In the genomic region with DNA sequence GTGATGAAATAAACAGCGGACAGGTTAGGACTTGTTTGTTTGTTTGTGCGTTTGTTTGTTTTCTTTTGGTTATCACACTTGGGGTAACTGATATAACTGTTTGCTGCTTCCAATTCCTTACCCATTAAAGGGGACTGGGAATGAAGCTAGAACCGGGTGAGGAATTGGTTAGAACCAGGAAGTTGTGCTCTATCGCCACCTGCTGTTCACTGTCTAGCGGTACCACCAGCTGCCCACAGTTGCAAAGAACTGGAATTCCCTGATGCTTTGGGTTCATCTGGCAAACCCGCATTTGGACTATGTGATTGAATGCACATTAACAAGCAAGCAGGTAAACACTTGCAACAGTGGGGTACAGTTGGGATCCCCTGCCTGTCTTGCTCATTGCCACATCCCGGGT, we compare ENCODE assay signal across 9 mouse cellular contexts. TPM values are rescaled to one million over a fixed set of nuclear protein-coding genes. Genes with fewer than 3 reads are reported as not detected.
A peak's percentile ranks its signal among the peaks of the same experiment; 100 is the strongest.
DNase-seq lines count a peak whose midpoint lies in the region; ATAC-seq lines count a peak whose summit lies in the region.
"Had no signal": no experiment of that assay in that cellular context is flagged by ENCODE, and none has a peak within 500 bp of the region (broad histone marks: within the 10 kb centered on the region; RNA-seq: fewer than 3 reads in every experiment).

No protein-coding gene starts in this region.

- no peaks in the 10 kb centered on the region for H3K27me3 ChIP-seq in neural tube, embryonic 11.5 days (ENCODE audit: control insufficient read depth, insufficient read depth, low read length)

- no peak overlapping the region for H3K4me2 ChIP-seq in neural tube, embryonic 11.5 days (ENCODE audit: low read depth)

- H3K4me1 ChIP-seq in neural tube, embryonic 11.5 days (ENCODE audit: control insufficient read depth, insufficient read depth, low read length) = no peaks in the 10 kb centered on the region

- H3K36me3 ChIP-seq in neural tube, embryonic 11.5 days (ENCODE audit: control insufficient read depth, insufficient read depth, low read length) = no peaks in the 10 kb centered on the region

- 25% methylated on average over 7 of the region's 7 CpGs for WGBS in neural tube, embryonic 11.5 days

- intact Hi-C loops in left cerebral cortex, postnatal 25 days (cut with DNase I) = loop anchor here (1.0 kb wide), 1 partner anchor 71 kb away; no protein-coding TSS in a partner anchor

- H3K9me3 ChIP-seq in neural tube, embryonic 11.5 days (ENCODE audit: control insufficient read depth, low read length) = no peaks in the 10 kb centered on the region

- no peak overlapping the region for H3K4me3 ChIP-seq in neural tube, embryonic 11.5 days (ENCODE audit: low read depth, low read length)

- H3K9ac ChIP-seq in neural tube, embryonic 11.5 days (ENCODE audit: low read length) = no peak overlapping the region

- DNase-seq in urinary bladder, postnatal 14 days (ENCODE audit: low spot score) = peak; percentile 72
- DNase-seq in urinary bladder, adult 2 months (ENCODE audit: low spot score) = no peak
- DNase-seq in adrenal gland, postnatal 25 days = peak; percentile 62
- peak; percentile 67 to 80 for DNase-seq in left cerebral cortex, postnatal 25 days (ENCODE audit: low spot score in 2 of 2)
- peak; percentile 73 for DNase-seq in neural tube, embryonic 11.5 days (ENCODE audit: low spot score)

- no peak overlapping the region for H3K27ac ChIP-seq in neural tube, embryonic 11.5 days (ENCODE audit: low read depth, low read length)

- ATAC-seq in erythroblast, adult 5-6 weeks (replicated peaks; ENCODE audit: low FRiP score, poor library complexity, severe bottlenecking) = peak; percentile 79
- peak; percentile 82 to 93 for ATAC-seq in hematopoietic stem cell, adult 5-6 weeks (replicated peaks in 1 of 2; ENCODE audit: insufficient read depth in 1 of 2, low FRiP score in 2 of 2, low TSS enrichment in 1 of 2, low read depth in 1 of 2, poor library complexity in 2 of 2, severe bottlenecking in 2 of 2)
- no peak for ATAC-seq in neural tube, embryonic 11.5 days (ENCODE audit: insufficient read depth, low FRiP score, low TSS enrichment)
- ATAC-seq in inflammation-experienced regulatory T-cells, adult 6 months = no peak

RNA-seq across cellular contexts. Expression of a gene that starts 6.8 kb away (rescaled TPM):
- 0.12 TPM in 1 of 2 replicates, not detected in the other for polyA plus RNA-seq in urinary bladder, adult 2 months (2012; rRNA removed)
- total RNA-seq in adrenal gland, postnatal 25 days (2021) = not detected in 2 replicates
- not detected in 2 replicates for total RNA-seq in erythroblast, adult 5-6 weeks (2015; ENCODE audit: low replicate concordance)
- total RNA-seq in erythroblast, adult 5-6 weeks (2017; ENCODE audit: low replicate concordance) = not detected in 2 replicates
- total RNA-seq in hematopoietic stem cell, adult 5-6 weeks (2017) = 0.89 TPM in 1 of 2 replicates, not detected in the other
- total RNA-seq in left cerebral cortex, postnatal 25 days (2021) = not detected
- not detected in 2 replicates for polyA plus RNA-seq in neural tube, embryonic 11.5 days (2014; fragmentation: Nextera tagmentation; extraction: Ambion mirVana)
- polyA plus RNA-seq in inflammation-experienced regulatory T-cells, adult 6 months (2017; shearing (Covaris generic)) = 100 to 1,000 TPM in 1 of 3 experiments, 10 to 100 TPM in 2; 58.7 to 102 (median 87.0) TPM
- total RNA-seq: layer of hippocampus, adult 8-10 months had no signal

RNA-seq across cellular contexts. Expression of a gene that starts 11.5 kb away (rescaled TPM):
- polyA plus RNA-seq in urinary bladder, adult 2 months (2012; rRNA removed) = 23.8 and 25.0 TPM in 2 replicates
- 28.7 and 37.0 TPM in 2 replicates for total RNA-seq in adrenal gland, postnatal 25 days (2021)
- total RNA-seq in erythroblast, adult 5-6 weeks (2015; ENCODE audit: low replicate concordance) = 79.7 and 177 TPM in 2 replicates
- 230 and 266 TPM in 2 replicates for total RNA-seq in erythroblast, adult 5-6 weeks (2017; ENCODE audit: low replicate concordance)
- total RNA-seq in hematopoietic stem cell, adult 5-6 weeks (2017) = 15.3 and 20.5 TPM in 2 replicates
- 10 to 100 TPM; 26.0 to 27.6 TPM for total RNA-seq in left cerebral cortex, postnatal 25 days (2021)
- polyA plus RNA-seq in neural tube, embryonic 11.5 days (2014; fragmentation: Nextera tagmentation; extraction: Ambion mirVana) = 35.5 and 35.8 TPM in 2 replicates
- polyA plus RNA-seq in inflammation-experienced regulatory T-cells, adult 6 months (2017; shearing (Covaris generic)) = 10 to 100 TPM; 17.6 to 21.3 (median 18.1) TPM

RNA-seq across cellular contexts. Expression of a gene that starts 28.8 kb away (rescaled TPM):
- 1,805 and 1,865 TPM in 2 replicates for polyA plus RNA-seq in urinary bladder, adult 2 months (2012; rRNA removed)
- 585 and 720 TPM in 2 replicates for total RNA-seq in adrenal gland, postnatal 25 days (2021)
- total RNA-seq in erythroblast, adult 5-6 weeks (2015; ENCODE audit: low replicate concordance) = 532 and 535 TPM in 2 replicates
- total RNA-seq in erythroblast, adult 5-6 weeks (2017; ENCODE audit: low replicate concordance) = 872 and 875 TPM in 2 replicates
- total RNA-seq in hematopoietic stem cell, adult 5-6 weeks (2017) = 4,483 and 5,767 TPM in 2 replicates
- 100 to 1,000 TPM; 397 to 401 TPM for total RNA-seq in left cerebral cortex, postnatal 25 days (2021)
- polyA plus RNA-seq in neural tube, embryonic 11.5 days (2014; fragmentation: Nextera tagmentation; extraction: Ambion mirVana) = 1,461 and 1,514 TPM in 2 replicates
- polyA plus RNA-seq in inflammation-experienced regulatory T-cells, adult 6 months (2017; shearing (Covaris generic)) = 1,000 to 10,000 TPM; 2,403 to 3,589 (median 3,256) TPM

RNA-seq across cellular contexts. Expression of a gene that starts 29.0 kb away (rescaled TPM):
- polyA plus RNA-seq in urinary bladder, adult 2 months (2012; rRNA removed) = 2.9 and 3.1 TPM in 2 replicates
- total RNA-seq in adrenal gland, postnatal 25 days (2021) = 4.3 and 5.9 TPM in 2 replicates
- 6.7 and 7.3 TPM in 2 replicates for total RNA-seq in erythroblast, adult 5-6 weeks (2015; ENCODE audit: low replicate concordance)
- 8.8 and 13.7 TPM in 2 replicates for total RNA-seq in erythroblast, adult 5-6 weeks (2017; ENCODE audit: low replicate concordance)
- total RNA-seq in hematopoietic stem cell, adult 5-6 weeks (2017) = 3.4 and 4.9 TPM in 2 replicates
- 10 to 100 TPM; 33.5 to 33.7 TPM for total RNA-seq in left cerebral cortex, postnatal 25 days (2021)
- 2.7 and 2.9 TPM in 2 replicates for polyA plus RNA-seq in neural tube, embryonic 11.5 days (2014; fragmentation: Nextera tagmentation; extraction: Ambion mirVana)
- 1 to 10 TPM in 1 of 3 experiments, under 1 TPM in 2; 0.29 to 1.2 (median 0.43) TPM for polyA plus RNA-seq in inflammation-experienced regulatory T-cells, adult 6 months (2017; shearing (Covaris generic))

RNA-seq across cellular contexts. Expression of a gene that starts 50.8 kb away (rescaled TPM):
- 0.85 and 1.2 TPM in 2 replicates for polyA plus RNA-seq in urinary bladder, adult 2 months (2012; rRNA removed)
- 0.27 TPM in 1 of 2 replicates, not detected in the other for total RNA-seq in adrenal gland, postnatal 25 days (2021)
- total RNA-seq in erythroblast, adult 5-6 weeks (2015; ENCODE audit: low replicate concordance) = not detected in 2 replicates
- total RNA-seq in erythroblast, adult 5-6 weeks (2017; ENCODE audit: low replicate concordance) = not detected in 2 replicates
- total RNA-seq in hematopoietic stem cell, adult 5-6 weeks (2017) = not detected in 2 replicates
- 100 to 1,000 TPM; 294 to 388 TPM for total RNA-seq in left cerebral cortex, postnatal 25 days (2021)
- not detected in 2 replicates for polyA plus RNA-seq in neural tube, embryonic 11.5 days (2014; fragmentation: Nextera tagmentation; extraction: Ambion mirVana)
- under 1 TPM in 1 of 3 experiments, not detected in 2; 0.21 TPM for polyA plus RNA-seq in inflammation-experienced regulatory T-cells, adult 6 months (2017; shearing (Covaris generic))

Comparison
In these comparisons a context has a peak if more than half of its experiments do, and no peak if none do; other contexts are left out.
1. ATAC-seq: peak in erythroblast, adult 5-6 weeks (single experiment) and hematopoietic stem cell, adult 5-6 weeks (2 of 2); none in neural tube, embryonic 11.5 days (single experiment) and inflammation-experienced regulatory T-cells, adult 6 months (single experiment).